Mouse (Mus musculus) embryo, embryonic 11 days (tissue): ENCODE measurements at regions not wholly inside any gene's neighbourhood (a gene's known extent, or its start where the extent isn't known, plus 50 kb on each side); places are given as distances from the start of the nearest gene placed in this dataset.
A peak's percentile ranks its signal among the peaks of the same experiment; 100 is the strongest.
"Not testable (repeated sequence)": the region's sequence is repeated elsewhere in the genome, so short reads cannot be mapped to it uniquely, and the experiment has no call there.

Experiments used
- DNase-seq: peaks from one replicate; pipeline ENCODE4 v3.0.0-alpha.2; 2015

GRCm38 (mm10) chr10:56788081-56788480 is 411.0 kb downstream of the Gja1 start:
- DNase-seq, result no peak

- DNase-seq, result no peak
Observed at GRCm38 (mm10) chr10:56793074-56793473, 415.9 kb downstream of the Gja1 start.

DNA sequence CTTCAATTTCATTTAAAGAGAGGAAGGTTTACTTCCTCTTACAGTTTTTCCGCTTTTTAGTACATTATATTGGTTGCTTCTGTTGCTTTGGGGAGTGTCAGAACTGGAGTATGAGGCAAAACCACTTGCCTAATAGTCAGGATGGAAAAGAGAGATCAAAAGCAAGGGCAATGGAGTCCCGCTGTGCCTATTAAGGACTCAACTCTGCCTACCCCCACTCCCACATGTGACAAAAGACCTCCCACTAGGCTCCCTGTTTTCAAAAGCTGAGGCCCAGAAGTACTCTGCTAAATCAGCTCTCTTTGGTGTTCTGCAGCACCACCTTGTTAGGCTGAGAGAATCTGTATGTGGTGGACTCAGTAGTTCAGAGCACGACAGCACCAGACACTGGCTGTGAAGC is 418.3 kb downstream of the Gja1 start:
- DNase-seq, result peak; percentile 50

GRCm38 (mm10) chr10:56799307-56799706 is 422.2 kb downstream of the Gja1 start:
- no peak for DNase-seq

GRCm38 (mm10) chr10:56799745-56800144 is 422.6 kb downstream of the Gja1 start:
- DNase-seq, result no peak

GRCm38 (mm10) chr10:56809006-56809405 is 431.9 kb downstream of the Gja1 start:
- no peak for DNase-seq

GRCm38 (mm10) chr10:56822158-56822557 is 445.0 kb downstream of the Gja1 start:
- DNase-seq, result peak; percentile 28

- DNase-seq, result no peak
Observed at GRCm38 (mm10) chr10:56831331-56831730, 454.2 kb downstream of the Gja1 start.

DNA sequence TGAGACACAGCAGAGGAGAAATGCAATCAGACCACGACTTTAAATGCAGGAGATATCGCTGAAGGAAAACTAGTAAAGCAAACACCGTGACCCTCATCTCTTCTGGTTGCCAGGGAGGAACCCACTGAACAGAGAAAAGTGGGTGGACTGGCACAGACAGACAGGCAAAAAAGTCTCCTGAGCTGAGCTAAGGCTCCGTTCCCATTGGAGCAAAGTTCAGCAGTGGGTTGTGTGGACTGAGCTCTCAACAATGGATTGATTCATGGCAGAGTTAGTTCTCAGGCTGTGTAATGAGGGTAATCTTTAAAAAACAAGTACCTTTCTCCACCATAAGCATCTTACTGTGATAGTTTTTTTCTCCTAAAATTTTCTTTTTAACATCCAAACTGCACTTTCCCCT is 454.8 kb downstream of the Gja1 start:
- no peak for DNase-seq

- no peak for DNase-seq
Observed at GRCm38 (mm10) chr10:56836130-56836529, 459.0 kb downstream of the Gja1 start.

GRCm38 (mm10) chr10:56839006-56839495 is 461.9 kb downstream of the Gja1 start:
- peak; percentile 39 for DNase-seq

- DNase-seq, result no peak
Observed at GRCm38 (mm10) chr10:56839545-56839944, 462.4 kb downstream of the Gja1 start.

- peak; percentile 44 for DNase-seq
Observed at GRCm38 (mm10) chr10:56840732-56841131, 463.6 kb downstream of the Gja1 start.

DNA sequence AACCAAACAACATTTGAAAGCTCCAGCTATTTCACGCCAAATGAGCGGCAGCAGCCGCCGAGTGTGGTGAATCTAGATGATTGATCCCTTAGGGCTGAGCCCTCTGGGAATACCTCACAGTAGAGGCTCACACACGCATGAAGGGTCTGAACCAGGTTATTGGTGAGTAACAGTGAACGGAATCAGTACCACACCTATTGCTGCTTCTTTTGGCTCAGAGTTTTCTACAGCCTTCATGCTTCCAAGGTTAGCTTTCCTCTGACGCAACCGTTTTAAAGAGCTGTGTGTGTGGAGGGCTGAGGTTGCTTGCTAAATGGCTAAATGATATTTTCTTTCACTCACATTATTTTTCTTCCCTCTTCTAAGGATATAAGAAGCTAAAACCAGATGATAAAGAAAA is 464.4 kb downstream of the Gja1 start:
- DNase-seq, result no peak

GRCm38 (mm10) chr10:56841973-56842372 is 464.8 kb downstream of the Gja1 start:
- no peak for DNase-seq

DNA sequence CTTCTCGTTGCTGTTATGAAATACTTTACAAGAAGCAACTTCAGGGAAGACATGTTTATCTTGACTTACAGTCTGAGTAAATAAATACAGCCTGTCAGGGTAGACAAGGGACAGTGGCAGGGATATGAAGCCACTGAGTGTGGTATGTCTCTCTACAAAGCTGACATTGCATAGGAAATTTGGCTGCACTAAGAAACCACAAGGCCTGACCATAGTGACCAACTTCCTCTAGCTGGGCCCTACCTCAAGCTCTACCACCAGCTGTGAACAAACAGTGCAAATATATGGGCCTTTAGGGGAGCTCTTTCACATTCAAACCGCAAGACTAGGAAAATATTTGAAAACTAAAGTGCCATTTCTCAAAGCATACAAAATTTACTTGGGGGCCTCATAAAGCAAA is 475.4 kb downstream of the Gja1 start:
- DNase-seq, result no peak

DNA sequence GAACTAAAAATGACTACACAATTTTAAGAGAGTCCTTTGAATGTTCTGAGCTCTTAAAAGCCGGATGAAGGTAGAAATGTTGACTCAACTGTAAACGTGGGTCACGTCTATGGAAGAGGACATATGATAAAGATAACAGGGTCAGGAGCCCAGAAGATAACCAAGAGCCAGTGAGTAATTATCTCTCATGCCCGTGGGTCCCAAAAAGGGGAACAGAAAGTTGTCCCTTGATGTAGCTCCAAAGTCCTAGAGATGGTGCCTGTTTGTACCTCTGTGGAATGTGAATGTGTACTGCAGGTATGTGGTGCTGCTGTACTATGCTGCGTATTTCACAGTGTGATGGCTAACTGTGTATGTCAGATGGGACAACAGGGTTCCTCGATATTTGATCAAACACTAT is 479.1 kb downstream of the Gja1 start:
- no peak for DNase-seq

GRCm38 (mm10) chr10:56879744-56880143 is 502.6 kb downstream of the Gja1 start:
- no peak for DNase-seq

GRCm38 (mm10) chr10:56880154-56880591 is 503.0 kb downstream of the Gja1 start:
- no peak for DNase-seq

GRCm38 (mm10) chr10:56884456-56885410 is 507.6 kb downstream of the Gja1 start:
- DNase-seq, result peak; percentile 24

DNA sequence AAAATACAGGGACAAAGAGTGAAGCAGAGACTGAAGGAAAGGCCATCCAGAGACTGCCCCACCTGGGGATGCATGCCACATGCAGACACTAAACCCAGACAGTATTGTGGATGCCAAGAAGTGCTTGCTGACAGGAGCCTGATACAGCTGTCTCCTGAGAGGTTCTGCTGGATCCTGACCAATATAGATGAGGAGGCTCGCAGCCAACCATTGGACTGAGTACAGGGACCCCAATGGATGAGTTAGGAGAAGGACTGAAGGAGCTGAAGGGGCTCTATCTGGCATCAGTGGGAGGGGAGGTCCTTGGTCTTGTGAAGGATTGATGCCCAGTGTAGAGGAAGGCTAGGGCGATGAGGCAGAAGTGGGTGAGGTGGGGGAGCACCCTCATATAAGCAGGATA is 514.4 kb downstream of the Gja1 start:
- not testable (repeated sequence) for DNase-seq

GRCm38 (mm10) chr10:56892666-56893209 is 515.6 kb downstream of the Gja1 start:
- DNase-seq, result peak; percentile 11

GRCm38 (mm10) chr10:56893210-56893705 is 516.1 kb downstream of the Gja1 start:
- DNase-seq, result peak; percentile 35
